Mouse (Mus musculus): ENCODE measurements around the gene Gm11985. TPM values are rescaled to one million over a fixed set of nuclear protein-coding genes. Genes with fewer than 3 reads are reported as not detected.

Gene Gm11985
- polyA plus RNA-seq, 1 experiment from 2014 or later = not detected

DNA sequence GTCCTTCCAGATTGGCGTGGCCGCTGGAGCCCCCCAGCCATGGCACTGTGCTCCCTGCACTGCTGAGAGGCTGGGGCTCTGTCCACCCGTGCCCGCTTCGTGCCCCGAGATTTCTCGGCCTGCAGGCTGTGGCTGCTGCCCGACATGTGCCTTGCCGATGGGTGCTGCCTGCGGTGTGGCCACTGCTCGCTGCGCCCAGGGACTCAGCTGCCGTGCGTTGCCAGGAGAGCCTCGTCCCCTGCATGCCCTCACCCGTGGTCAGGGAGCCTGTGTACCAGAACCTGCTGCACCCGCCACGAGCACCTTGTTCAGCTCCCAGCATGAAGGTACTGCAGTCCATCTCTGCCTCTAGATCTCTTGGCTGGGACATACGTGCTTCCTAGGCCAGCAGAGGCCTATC is 9.6 kb upstream of the Gm11985 start:
- Histone ChIP-seq H3K4me1 (no peaks in the 10 kb centered on the region), H3K36me3 (no peaks in the 10 kb centered on the region), H3K4me3 (no peak overlapping the region), H3K9me3 (replicated peaks) (no peaks in the 10 kb centered on the region; the same call in 1 of the 2 replicates), H3K27me3 (no peaks in the 10 kb centered on the region), H3K9ac (no peak overlapping the region), H3K4me2 (replicated peaks) (no peak overlapping the region), H3K27ac (no peak overlapping the region)
- no peak for ATAC-seq (ENCODE audit: low FRiP score)
- WGBS = 86% methylated on average over 19 of the region's 19 CpGs

- no peaks in the 10 kb centered on the region for H3K36me3 ChIP-seq
- no peaks in the 10 kb centered on the region; the same call in 1 of the 2 replicates for H3K9me3 ChIP-seq (replicated peaks)
- H3K27ac ChIP-seq = no peak within 1 kb of the TSS
- H3K27me3 ChIP-seq = no peaks in the 10 kb centered on the region
- no peaks in the 10 kb centered on the region for H3K4me1 ChIP-seq
- H3K4me3 ChIP-seq = no peak within 1 kb of the TSS
- no peak within 1 kb of the TSS for H3K9ac ChIP-seq
- no peak for ATAC-seq (ENCODE audit: low FRiP score)
- no peak within 1 kb of the TSS for H3K4me2 ChIP-seq (replicated peaks)
- WGBS = 27% methylated on average over 12 of the region's 12 CpGs
Measured at GRCm38 (mm10) chr11:7197491-7197941, 9.1 kb upstream of the Gm11985 start, which contains the start of gene Igfbp1. Gene Igfbp1, plus strand, starts transcription at chr11:7197782.

DNA sequence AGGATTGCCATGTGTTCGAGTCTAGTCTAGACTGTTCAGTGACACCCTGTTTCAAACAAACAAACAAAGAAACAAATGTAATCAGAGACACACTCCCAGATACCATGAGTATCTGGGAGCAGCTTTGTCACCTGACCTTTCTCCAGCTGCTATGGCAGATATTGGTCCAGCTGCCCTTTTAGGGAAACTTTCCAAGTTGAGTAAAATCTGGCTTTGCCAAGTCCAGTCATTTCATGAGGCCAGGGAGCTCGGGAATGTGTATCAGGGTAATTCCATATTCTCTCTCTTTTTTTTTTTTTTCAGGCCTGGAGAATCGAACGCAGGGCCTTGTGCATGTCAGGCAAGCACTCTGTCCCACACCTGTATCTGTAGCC is 6.9 kb upstream of the Gm11985 start:
- 94% methylated on average over 4 of the region's 4 CpGs for WGBS
- H3K27me3 ChIP-seq = no peaks in the 10 kb centered on the region
- H3K9ac ChIP-seq = no peak overlapping the region
- no peaks in the 10 kb centered on the region; the same call in 1 of the 2 replicates for H3K9me3 ChIP-seq (replicated peaks)
- no peaks in the 10 kb centered on the region for H3K36me3 ChIP-seq
- H3K4me1 ChIP-seq = no peaks in the 10 kb centered on the region
- ATAC-seq (ENCODE audit: low FRiP score) = no peak
- no peak overlapping the region for H3K27ac ChIP-seq
- no peak overlapping the region for H3K4me2 ChIP-seq (replicated peaks)
- H3K4me3 ChIP-seq = no peak overlapping the region

- Histone ChIP-seq H3K27me3 (no peaks in the 10 kb centered on the region), H3K4me2 (replicated peaks) (no peak overlapping the region), H3K27ac (no peak overlapping the region), H3K4me1 (no peaks in the 10 kb centered on the region), H3K9ac (no peak overlapping the region), H3K36me3 (no peaks in the 10 kb centered on the region), H3K4me3 (no peak overlapping the region), H3K9me3 (replicated peaks) (no peaks in the 10 kb centered on the region; the same call in 1 of the 2 replicates)
- 95% methylated on average over 10 of the region's 10 CpGs for WGBS
- no peak for ATAC-seq (ENCODE audit: low FRiP score)
Measured at GRCm38 (mm10) chr11:7194432-7195311, 6.3 kb upstream of the Gm11985 start.

GRCm38 (mm10) chr11:7193134-7193533 is 4.8 kb upstream of the Gm11985 start:
- Histone ChIP-seq H3K4me2 (replicated peaks) (no peak overlapping the region), H3K36me3 (no peaks in the 10 kb centered on the region), H3K27me3 (no peaks in the 10 kb centered on the region), H3K9ac (no peak overlapping the region), H3K27ac (no peak overlapping the region), H3K4me3 (no peak overlapping the region), H3K4me1 (no peaks in the 10 kb centered on the region), H3K9me3 (replicated peaks) (no peaks in the 10 kb centered on the region; the same call in 1 of the 2 replicates)
- 82% methylated on average over 9 of the region's 9 CpGs for WGBS
- no peak for ATAC-seq (ENCODE audit: low FRiP score)

DNA sequence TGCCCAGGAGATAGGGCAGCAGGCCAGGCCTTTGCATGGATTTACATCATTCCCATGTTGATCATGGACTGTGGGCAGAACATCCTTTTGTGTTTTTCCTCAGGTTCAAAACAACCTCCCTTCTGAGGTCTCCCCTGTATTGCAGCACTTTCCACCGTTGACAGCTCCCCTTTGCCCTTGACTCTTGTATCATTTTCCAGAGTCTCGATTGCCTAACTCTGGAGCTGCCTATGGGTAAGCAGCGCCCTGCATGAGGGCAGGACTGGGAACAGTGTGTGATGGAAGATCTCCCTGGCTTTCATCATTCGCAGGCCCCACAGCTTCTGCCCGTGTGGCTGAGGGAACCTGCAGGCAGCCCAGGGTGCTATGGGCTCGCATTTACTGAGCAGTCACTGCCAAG is 4.3 kb upstream of the Gm11985 start:
- no peaks in the 10 kb centered on the region for H3K4me1 ChIP-seq
- H3K4me2 ChIP-seq (replicated peaks) = no peak overlapping the region
- 64% methylated on average over 6 of the region's 6 CpGs for WGBS
- no peaks in the 10 kb centered on the region; the same call in 1 of the 2 replicates for H3K9me3 ChIP-seq (replicated peaks)
- no peak for ATAC-seq (ENCODE audit: low FRiP score)
- no peak overlapping the region for H3K27ac ChIP-seq
- H3K4me3 ChIP-seq = no peak overlapping the region
- H3K36me3 ChIP-seq = no peaks in the 10 kb centered on the region
- H3K9ac ChIP-seq = no peak overlapping the region
- H3K27me3 ChIP-seq = no peaks in the 10 kb centered on the region

DNA sequence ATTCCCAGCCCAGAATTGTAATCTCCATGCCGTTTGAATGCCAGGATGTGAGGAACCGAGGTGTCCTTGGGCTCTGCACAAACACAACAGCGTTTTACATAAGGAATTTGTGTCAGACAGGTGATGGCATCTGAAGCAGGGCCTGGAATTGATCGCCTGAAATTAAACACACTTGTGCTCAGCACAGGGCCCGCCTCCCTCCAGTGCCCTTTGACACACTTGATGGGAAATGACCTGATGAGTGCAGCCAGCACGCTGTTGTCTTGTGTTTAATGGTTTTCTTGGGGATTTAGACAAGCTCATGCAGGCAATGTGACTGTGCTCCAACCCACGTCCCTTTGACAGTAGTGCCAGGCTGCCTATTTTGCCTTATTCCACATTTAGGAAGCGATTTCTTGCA is 897 bp downstream of the Gm11985 start:
- Histone ChIP-seq H3K9ac (no peak overlapping the region), H3K4me2 (replicated peaks) (no peak overlapping the region), H3K4me1 (peaks cover 3% of the 10 kb centered on the region; the same call in 1 of the 2 replicates), H3K9me3 (replicated peaks) (no peaks in the 10 kb centered on the region), H3K27me3 (no peaks in the 10 kb centered on the region), H3K36me3 (no peaks in the 10 kb centered on the region), H3K27ac (no peak overlapping the region), H3K4me3 (no peak overlapping the region)
- WGBS = 70% methylated on average over 8 of the region's 8 CpGs
- ATAC-seq (ENCODE audit: low FRiP score) = no peak

GRCm38 (mm10) chr11:7184420-7184819 is 3.9 kb downstream of the Gm11985 start:
- no peak overlapping the region for H3K4me3 ChIP-seq
- no peak overlapping the region for H3K4me2 ChIP-seq (replicated peaks)
- no peak overlapping the region for H3K27ac ChIP-seq
- no peak for ATAC-seq (ENCODE audit: low FRiP score)
- H3K9ac ChIP-seq = no peak overlapping the region
- H3K36me3 ChIP-seq = no peaks in the 10 kb centered on the region
- H3K4me1 ChIP-seq = peaks cover 8% of the 10 kb centered on the region; the same call in 1 of the 2 replicates
- no peaks in the 10 kb centered on the region for H3K27me3 ChIP-seq
- 24% methylated on average over 1 of the region's 1 CpGs for whole genome bisulfite sequencing
- H3K9me3 ChIP-seq (replicated peaks) = no peaks in the 10 kb centered on the region

DNA sequence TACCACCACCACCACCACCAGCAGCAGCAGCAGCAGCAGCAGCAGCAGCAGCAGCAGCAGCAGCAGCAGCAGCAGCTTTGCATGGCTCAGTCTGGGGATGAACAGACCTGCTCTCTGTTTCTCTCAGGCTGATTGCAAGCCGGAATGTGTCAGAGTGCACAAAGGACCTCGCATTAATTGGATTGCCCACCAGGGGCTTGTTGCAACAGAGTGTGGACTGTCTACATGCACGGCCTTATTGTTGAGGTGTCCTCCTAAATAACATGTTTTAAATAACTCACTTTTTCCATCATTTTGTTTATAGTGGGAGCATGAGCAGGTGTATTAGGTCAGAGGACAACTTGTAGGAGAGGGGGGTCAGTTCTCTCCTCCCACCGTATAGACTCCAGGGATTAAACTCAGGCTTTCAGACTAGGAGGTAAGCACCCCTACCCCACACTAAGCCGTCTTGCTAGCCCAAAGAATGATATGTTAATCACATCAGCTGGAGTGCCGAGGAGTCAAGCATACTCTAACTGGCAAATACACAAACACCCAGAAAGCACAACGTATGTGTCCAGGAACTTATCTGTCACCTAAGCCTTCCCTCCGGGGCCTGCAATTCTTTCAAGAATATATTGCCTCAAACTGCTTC is 5.8 kb downstream of the Gm11985 start:
- WGBS = 37% methylated on average over 8 of the region's 8 CpGs
- no peak overlapping the region for H3K27ac ChIP-seq
- peak; percentile 56; the same call in 1 of the 2 replicates for ATAC-seq (ENCODE audit: low FRiP score)

DNA sequence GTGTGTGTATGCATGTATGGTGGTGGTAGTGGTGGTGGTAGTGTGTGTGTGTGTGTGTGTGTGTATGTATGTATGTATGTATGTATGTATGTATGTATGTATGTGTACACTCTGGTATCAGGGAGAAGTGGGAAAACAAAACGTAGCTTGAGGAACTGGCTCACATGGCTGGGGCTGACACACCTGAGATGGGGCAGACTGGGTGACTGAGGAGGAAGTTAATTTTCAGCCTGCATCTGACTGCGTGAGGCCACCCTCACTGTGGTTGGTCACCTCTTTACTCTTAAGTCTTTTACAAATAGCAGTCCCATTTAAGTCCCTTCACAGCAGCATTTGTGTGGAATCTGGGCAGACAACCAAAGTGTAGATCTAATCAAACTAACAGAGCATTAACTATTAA is 9.1 kb downstream of the Gm11985 start:
- Histone ChIP-seq H3K27ac (no peak overlapping the region), H3K4me1 (peaks cover 5% of the 10 kb centered on the region; the same call in 1 of the 2 replicates), H3K9ac (no peak overlapping the region), H3K27me3 (no peaks in the 10 kb centered on the region), H3K9me3 (replicated peaks) (no peaks in the 10 kb centered on the region), H3K4me2 (replicated peaks) (no peak overlapping the region), H3K36me3 (no peaks in the 10 kb centered on the region), H3K4me3 (no peak overlapping the region)
- WGBS = 89% methylated on average over 2 of the region's 2 CpGs
- no peak for ATAC-seq (ENCODE audit: low FRiP score)

More for the DNA sequence above, 5.8 kb downstream of the Gm11985 start:
- H3K27me3 ChIP-seq = no peaks in the 10 kb centered on the region
- H3K9ac ChIP-seq = no peak overlapping the region
- H3K4me1 ChIP-seq = peaks cover 8% of the 10 kb centered on the region; the same call in 1 of the 2 replicates
- no peaks in the 10 kb centered on the region for H3K36me3 ChIP-seq
- H3K9me3 ChIP-seq (replicated peaks) = no peaks in the 10 kb centered on the region
- no peak overlapping the region for H3K4me2 ChIP-seq (replicated peaks)
- H3K4me3 ChIP-seq = no peak overlapping the region

DNA sequence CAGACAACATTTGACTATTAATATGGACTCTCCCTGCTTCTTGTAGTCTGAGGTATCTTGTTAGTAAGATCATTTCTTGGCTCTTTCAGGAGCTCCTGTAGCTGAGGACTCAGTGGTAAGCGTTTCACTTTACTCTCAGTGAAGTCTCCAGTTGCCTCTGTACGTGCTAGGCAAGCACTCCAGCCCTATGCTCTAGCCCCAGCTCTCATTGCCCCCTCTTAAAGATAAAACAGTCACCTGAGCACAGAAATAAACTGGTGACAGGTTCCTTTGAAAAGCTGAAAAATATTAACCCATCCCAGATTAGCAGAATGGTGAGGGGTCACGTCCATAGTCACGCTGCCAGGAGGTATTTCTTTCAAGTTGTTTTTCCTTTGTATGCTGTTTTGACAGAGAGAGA is 9.6 kb downstream of the Gm11985 start:
- H3K9me3 ChIP-seq (replicated peaks) = no peaks in the 10 kb centered on the region
- H3K9ac ChIP-seq = no peak overlapping the region
- 82% methylated on average over 4 of the region's 4 CpGs for WGBS
- H3K27ac ChIP-seq = no peak overlapping the region
- no peaks in the 10 kb centered on the region for H3K27me3 ChIP-seq
- H3K36me3 ChIP-seq = no peaks in the 10 kb centered on the region
- ATAC-seq (ENCODE audit: low FRiP score) = no peak
- peaks cover 5% of the 10 kb centered on the region; the same call in 1 of the 2 replicates for H3K4me1 ChIP-seq
- no peak overlapping the region for H3K4me2 ChIP-seq (replicated peaks)
- H3K4me3 ChIP-seq = no peak overlapping the region

DNA sequence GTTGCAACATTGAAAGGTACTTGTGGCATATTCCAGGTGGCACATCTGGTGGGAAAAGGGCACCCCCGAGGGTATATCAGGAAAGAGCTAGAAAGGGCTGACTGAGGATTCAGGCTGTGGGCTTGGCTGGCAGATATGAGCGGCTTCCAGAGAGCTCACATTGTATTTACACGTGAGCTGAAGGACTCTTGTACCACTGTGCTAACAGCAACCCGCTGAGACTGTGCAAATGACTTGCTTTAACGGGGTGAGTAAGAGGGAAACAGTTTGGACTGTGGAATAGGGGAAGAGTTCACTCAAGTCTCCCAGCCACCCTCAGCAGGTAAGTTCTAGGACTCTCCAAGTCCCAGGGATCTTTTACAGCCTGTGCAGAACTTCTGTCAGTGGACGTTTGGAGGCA is 14.7 kb downstream of the Gm11985 start:
- 89% methylated on average over 6 of the region's 6 CpGs for WGBS
- Histone ChIP-seq H3K4me1 (no peaks in the 10 kb centered on the region), H3K27me3 (no peaks in the 10 kb centered on the region), H3K4me3 (no peak overlapping the region), H3K36me3 (no peaks in the 10 kb centered on the region), H3K9ac (no peak overlapping the region), H3K27ac (no peak overlapping the region), H3K9me3 (replicated peaks) (no peaks in the 10 kb centered on the region), H3K4me2 (replicated peaks) (no peak overlapping the region)
- ATAC-seq (ENCODE audit: low FRiP score) = no peak
